Mouse (Mus musculus) spleen, adult 2 months (tissue): ENCODE measurements around the gene Pde4d.

Source experiments
- CTCF ChIP-seq: fragments of 200-500 bp; IDR thresholded peaks from 2 replicates; pipeline ENCODE4 v1.5.1; 2011; ENCODE audit warnings: mild to moderate bottlenecking, inconsistent platforms; ENCODE audit not compliant: insufficient read depth, insufficient read length, insufficient replicate concordance; ENCODE audit errors: extremely low read depth
- POLR2A ChIP-seq: fragments of 200-500 bp; IDR thresholded peaks from 2 replicates; pipeline ENCODE4 v1.6.1; 2011; ENCODE audit warnings: low read depth, low read length, inconsistent platforms

DNA sequence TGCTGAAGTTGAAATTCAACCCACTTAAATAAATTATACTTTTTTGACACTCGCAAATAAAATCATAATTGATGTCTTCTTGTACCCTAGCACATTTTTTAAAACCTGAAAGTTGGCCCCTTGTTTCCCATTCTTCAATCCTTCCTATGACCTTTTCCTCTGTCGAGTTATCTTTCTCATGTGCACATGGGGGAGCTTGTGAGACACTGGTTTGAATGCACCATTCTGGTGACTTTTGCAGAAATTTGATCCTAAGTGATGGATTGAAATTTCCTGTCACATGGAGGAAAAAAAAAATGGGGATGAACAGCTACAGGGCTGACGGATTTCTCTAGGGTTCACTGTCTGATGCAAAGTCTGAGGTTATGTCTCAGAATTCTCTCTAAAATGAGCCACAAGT lies 181.5 kb downstream of the Pde4d start:
- TF ChIP-seq POLR2A (no peak), CTCF (no peak)
